ENCODE assay signal across 11 mouse cellular contexts in genomic region chr2:106870886-106871285, GRCm38 (mm10).
"Had no signal": no experiment of that assay in that cellular context is flagged by ENCODE, and none has a peak within 500 bp of the region (broad histone marks: within the 10 kb centered on the region; RNA-seq: fewer than 3 reads in every experiment).

No protein-coding gene starts in this region.

- DNase-seq: right cerebral cortex, adult 18-20 months; right cerebral cortex, postnatal 14 days; right cerebral cortex, postnatal 25 days; right cerebral cortex, postnatal 4 days; spleen, adult 18-20 months; thymus, adult 18-20 months; thymus, adult 2 months; thymus, postnatal 14 days; thymus, postnatal 25 days; thymus, postnatal 36 days; thymus, postnatal 4 days had no signal
